Mouse (Mus musculus) kidney, postnatal 36 days (tissue): ENCODE data around the gene Fry.

Experiments
- DNase-seq, 2 experiments: peaks; one replicate each; pipeline ENCODE4 v3.0.0; 2021 to 2022; ENCODE audit warnings: mixed read lengths in 2 of 2

Gene Fry

DNA sequence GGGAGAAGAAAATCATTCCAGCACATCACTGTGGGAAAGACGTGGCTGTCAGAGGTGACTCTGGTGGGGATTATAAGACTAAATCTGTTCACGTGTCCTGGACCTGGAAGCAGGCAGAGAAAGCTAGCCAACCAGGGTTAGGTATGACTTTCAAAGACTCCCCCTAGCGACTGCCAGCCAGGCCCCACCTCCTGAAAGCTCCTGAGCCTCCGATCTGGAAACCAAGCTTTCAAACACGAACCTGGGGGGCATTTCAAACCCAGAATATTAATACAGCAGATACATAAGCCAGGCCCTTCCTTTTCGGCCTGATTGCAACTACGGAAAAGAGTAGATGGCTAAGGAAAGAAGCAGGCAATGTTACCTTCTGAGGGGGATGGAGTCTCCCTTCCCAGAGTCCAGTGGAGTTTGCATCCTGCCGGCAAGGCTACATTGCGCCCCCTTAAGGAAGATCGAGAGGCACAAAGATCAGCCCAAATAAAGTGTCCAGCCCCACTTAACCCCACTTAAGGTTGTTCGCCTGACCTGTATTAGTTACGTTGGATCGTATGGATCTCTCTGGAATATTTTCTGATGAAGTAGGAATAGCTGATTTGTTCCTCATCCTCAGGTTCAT is 284.5 kb downstream of the Fry start:
- no peak for DNase-seq

DNA sequence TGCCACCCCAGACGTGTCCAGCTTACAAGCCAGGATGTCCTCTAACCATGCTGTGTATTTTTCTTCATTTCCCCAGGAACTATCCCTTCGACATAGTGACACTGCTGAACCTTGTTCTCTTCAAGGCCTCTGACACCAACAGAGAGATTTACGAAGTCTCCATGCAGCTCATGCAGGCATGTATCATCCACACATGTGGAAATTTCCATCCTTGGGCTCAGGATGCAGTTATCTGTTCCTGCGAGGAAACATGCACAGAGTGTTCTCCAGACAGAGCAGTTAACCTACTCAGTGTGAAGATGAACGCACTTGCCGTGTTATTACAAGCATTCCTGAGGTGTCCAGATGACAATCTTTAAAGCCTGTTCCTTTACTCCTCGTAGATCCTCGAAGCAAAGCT is 286.4 kb downstream of the Fry start:
- no peak for DNase-seq

DNA sequence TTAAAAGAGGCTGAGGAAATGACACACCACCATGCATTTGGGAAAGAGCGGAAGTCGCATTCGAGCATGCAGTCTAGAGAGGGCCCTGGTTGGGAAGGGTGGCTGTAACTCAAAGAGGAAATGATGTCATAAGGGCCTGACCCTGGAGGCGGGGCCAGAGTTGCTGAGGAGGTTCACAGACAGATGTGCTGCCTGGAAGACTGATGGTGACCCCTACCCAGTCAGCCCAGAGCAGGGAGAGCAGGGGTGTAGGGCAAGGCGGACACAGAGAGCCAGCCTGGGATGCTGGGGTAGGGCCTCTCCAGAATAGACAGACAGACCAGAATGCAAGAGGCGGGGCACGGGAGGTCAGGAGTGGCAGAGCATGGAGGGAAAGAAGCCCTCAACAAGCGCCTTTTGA is 290.5 kb downstream of the Fry start:
- peak in 1 of 2 experiments; percentile 40 for DNase-seq

DNA sequence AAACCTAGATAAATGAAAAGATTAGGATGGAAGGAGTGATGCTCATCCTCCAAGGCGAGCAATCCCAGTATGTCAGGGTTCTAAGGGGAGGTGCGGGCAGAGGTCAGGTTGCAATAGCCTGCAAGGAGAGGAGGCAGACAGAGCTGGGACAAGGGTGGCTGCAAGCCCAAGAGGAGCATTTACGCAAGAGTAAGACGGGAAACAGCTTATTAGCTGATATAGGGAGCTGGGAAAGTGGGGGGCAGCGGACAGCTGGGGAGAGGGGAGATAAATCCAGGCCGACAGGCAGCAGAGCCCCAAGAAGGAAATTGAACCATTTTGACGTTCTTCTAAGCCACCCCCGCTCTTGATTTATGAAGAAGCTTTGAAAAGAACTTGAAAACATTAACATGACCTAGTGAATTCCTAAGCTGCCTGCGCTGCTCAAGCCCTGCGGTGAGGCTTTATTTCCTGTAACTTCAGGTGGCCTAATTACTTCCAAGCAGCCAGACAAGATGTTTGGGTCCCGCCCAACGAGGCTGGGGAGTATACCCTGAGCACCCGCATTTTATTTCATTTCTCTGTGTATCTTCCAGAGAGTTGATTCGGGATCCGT is 291.1 kb downstream of the Fry start:
- peak in 1 of 2 experiments; percentile 18 for DNase-seq

DNA sequence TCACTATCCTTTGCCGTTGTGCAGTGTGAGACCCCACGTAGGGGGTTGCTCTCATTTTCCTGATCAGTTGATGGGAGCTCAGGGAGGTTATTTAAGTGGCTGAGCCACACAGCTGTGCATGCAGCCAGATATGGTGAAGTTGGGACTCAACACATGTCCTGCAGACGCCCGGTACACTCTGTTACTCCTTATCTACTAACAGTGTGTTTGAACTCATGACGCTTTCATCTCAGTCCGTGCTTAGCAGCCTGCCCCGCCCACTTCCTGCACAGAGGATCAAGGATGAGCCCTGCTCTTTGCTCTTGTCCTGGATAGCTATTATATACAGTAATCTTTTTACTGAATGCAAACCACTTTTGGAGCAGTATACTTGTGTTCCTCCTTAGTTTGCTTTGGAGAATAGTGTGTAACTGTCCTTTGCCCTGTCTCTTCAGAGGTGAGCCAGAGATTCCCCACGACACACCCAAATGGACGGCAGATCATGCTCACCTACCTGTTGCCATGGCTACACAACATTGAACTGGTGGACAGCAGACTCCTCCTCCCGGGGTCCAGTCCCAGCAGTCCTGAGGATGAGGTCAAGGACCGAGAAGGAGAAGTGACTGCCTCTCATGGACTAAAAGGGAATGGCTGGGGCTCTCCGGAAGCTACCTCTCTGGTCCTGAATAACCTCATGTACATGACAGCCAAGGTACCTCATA is 294.5 kb downstream of the Fry start:
- DNase-seq: no peak

DNA sequence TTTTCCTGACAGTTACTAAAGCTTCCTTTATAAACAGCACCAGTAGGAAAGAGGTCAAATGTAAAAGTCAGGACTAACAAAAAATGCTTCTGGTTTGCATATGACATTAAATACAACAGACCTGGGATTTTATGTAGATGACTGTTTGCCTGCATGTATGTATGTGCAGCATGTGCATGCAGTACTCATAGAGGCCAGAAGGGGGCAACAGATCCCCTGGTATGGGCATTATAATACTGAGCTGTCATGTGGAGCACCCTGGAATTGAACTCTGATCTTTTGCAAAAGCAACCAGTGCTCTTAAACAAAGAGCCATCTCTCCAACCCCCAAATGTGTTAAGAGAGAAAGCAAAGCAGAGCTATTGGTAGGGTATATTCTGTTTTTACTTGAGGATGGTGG is 296.4 kb downstream of the Fry start:
- no peak for DNase-seq

DNA sequence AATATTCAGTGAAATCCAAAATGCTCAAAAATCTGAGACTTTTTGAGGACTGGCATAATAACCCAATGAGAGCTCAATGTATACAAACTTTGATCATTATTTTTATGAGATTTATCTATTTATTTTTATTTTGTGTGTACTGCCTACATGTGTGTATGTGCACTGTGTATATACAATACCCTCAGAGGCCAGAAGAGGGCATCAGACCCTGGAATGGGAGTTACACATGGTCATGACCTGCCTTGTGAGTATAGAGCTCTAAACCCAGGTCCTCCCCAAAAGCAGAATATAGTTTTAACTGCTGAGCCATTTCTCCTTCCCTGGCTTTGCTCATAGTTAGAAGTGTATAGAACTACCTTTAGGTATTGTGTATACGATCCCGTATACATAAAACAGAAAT is 298.8 kb downstream of the Fry start:
- no peak for DNase-seq

DNA sequence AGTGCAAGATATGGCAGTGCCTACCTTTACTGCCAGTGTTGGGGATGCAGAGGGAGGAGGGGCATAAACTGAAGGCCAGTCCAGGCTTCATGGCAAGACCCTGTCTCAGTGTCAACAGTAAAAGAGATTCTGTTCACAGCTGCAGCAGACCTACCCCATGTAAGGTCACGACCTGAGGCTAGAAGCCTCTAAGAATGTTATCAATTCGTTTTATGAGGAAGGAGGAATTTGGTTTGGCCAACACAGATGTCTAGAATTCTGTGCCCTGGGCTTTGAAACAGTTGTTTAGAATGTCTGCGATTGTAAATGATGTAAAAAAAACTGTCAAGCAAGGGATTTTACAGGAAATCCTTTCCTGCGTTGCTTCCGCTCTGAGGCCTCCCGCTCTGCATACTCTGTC is 299.6 kb downstream of the Fry start:
- DNase-seq: no peak

DNA sequence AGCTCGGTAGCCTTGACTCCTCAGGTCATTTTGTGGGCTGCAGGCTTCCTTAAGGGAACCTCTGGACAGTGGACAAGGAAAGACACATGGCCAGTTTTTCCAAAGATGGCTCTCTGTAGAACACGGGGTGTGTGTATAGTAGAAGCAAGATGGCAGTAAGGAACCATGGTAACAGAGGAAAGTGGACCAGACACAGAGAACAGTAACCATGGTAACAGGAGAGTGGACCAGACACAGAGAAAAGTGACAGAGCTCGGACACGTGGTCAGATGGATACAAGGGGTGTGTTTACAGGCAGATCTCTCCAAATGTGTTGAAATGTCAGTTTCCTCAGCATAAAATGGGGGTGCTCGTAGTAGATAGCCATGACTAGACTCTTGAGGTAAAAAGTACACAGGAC is 306.6 kb downstream of the Fry start:
- no peak for DNase-seq

DNA sequence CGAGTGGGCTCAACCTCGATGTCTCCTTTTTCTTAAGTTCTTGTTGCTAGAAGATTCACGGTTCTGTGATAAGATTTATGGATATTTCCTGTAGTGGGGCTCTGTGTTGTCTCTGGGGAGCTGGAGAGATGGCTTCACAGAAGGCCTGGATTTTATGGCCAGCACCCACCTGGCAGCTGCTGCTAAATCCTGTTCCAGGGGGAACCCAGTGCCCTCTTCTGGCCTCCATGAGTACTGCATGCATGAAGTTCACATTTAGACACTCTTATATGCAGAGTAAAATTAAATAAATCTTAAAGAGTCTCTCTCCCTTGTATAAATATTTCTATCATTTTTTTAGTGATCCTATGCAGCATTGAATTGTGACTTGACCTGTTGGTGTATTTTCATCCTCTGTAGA is 308.1 kb downstream of the Fry start:
- peak in 1 of 2 experiments; percentile 61 for DNase-seq

DNA sequence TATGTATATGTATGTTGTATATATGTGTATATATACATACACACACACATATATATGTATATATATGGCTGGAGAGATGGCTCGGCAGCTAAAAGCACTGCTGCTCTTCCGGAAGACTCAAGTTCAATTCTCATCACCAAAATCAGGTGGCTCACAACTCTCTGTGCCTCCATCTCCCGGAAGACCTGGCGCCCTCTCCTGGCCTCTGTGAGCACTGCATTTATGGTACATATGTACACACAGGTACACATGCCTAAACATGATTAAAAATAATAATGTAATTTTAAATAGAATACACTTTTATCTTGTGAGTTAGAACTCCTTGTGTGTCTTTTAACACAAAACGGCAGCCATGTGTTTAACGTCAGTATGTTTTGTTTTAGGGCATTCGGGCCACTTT is 312.8 kb downstream of the Fry start:
- DNase-seq: peak in 1 of 2 experiments; percentile 51

DNA sequence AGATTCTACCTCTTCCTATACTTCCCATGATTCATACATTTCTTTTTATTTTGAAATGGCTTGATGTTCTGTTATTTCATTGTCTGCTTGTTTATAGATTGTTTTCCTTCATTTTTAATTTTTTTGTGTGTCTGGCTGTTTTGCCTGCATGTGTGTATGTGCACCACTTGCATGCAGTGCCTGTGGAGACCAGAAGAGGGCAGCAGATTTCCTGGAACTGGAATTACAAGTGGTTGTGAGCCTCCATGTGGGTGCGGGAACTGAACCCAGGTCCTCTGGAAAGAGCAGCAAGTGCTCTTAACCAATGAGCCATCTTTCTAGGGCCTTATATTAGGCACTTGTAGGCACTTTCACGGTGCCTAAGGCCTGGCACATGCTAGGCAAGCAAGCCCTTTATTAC is 314.5 kb downstream of the Fry start:
- DNase-seq: no peak

DNA sequence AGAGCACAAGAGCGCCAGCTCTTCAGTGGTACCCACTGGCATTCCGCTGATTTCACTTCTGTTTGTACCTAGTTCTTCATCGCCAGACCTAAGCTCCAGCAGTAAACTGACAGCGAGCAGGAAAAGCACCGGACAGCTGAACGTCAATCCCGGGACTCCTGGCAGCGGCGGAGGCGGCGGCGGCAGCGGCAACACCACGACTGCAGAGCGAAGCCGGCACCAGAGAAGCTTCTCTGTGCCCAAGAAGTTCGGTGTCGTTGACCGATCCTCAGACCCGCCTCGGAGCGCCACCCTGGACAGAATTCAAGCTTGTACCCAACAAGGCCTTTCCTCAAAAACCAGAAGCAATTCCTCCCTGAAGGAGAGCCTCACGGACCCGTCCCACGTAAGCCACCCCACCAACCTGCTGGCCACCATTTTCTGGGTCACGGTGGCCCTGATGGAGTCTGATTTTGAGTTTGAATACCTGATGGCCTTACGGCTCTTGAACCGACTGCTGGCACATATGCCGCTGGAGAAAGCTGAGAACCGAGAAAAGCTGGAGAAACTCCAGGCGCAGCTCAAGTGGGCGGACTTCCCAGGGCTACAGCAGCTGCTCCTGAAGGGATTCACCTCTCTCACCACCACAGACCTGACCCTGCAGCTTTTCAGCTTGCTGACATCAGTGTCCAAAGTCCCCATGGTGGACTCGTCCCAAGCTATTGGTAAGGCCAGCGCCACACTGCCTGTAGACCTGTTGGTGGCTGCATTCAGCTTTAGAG is 318.4 kb downstream of the Fry start:
- DNase-seq: peak; percentile 26 to 43

DNA sequence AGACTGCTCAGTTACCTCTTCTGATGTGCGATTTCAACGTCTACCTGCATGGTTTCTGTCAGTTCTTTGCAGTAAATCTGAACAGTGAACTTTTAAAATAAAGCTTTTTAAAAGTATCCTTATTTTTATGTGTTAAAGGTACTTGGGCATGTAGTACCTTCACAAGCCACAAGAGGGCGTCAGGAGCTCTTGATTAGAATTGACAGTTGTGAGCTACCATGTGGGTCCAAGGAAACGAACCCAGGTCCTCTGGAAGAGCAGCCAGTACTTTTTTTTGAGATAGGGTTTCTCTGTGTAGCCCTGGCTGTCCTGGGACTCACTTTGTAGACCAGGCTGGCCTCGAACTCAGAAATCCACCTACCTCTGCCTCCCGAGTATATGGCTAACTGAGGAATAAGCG is 323.2 kb downstream of the Fry start:
- DNase-seq: peak; percentile 34 to 74

DNA sequence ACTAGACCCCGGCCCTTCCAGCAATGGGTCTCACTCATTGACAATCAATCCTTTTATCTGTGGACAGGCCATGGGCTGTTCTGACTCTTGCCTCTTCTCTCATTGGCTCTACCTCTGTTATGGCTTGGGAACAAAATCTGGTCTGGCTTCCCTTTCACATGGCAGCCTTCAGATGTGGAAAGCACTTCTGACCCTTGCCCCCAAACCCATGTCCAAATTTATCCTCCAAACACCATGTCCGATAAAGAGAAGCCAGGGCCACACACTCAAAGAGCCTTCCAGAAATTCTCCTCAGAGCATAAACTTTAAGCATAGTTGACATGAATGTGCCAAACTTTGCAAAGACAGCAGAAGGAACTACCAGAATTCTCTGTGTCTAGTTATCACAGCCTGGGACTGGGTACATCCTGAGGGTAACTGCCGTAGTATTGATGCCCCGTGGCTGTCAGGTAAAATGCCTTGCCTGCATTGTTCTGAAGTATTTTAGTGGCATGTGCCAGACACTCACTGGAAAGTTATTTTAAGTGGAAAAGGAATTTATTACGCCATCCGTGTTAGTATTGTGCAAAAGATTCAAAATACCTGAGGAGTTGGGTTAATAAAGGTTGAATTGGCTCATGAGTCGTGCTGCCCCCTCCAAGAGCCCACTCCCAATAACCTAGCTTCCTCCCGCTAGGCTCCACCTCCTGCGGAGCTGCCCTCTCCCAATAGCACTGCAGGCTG is 333.0 kb downstream of the Fry start:
- DNase-seq: no peak

DNA sequence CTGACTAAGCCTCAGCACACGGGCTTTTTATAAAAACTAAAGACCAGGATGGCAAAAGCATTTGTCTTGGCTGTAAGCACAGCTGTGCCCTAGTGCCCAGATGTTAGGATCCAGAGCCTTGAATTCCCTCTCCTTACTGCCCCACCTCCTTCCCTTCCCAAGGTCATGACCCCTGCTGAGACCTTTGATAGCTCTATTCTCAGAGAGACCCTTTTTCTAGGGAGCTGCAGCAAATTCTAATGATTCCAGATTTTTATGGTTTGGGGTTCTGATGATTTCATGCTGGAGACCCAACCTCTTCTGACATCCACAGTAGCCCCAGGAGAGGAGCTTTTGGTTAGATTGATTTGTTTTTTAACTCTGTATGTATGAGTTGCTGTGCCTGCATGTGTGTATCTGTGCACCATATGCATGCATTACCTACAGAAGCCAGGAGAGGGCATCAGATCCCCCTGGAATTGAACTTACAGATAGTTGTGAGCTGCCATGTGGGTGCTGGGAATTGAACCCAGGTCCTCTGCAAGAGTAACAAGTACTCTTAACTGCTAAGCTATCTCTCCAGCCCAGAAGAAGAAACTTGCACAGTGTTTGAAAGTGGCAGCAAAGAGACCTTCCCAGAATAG is 333.7 kb downstream of the Fry start:
- no peak for DNase-seq

DNA sequence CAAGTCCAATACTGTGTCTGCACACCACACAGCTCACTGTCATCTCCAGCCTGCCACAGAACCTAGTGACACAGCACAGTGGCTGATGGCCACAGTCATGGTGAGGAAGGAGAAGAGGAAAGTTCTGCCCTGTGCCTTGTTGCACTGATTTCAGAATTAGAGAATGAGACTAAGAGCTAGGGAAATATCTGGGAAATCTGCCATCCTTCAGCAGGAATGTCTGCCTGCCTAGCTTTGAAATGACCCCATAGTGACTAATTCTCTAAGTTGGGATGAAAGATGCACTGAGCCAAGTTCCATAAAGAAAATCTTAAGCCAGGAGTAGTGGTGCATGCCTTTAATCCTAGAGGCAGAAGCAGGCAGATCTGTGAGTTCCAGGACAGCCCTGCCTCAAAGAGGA is 334.2 kb downstream of the Fry start:
- no peak for DNase-seq

DNA sequence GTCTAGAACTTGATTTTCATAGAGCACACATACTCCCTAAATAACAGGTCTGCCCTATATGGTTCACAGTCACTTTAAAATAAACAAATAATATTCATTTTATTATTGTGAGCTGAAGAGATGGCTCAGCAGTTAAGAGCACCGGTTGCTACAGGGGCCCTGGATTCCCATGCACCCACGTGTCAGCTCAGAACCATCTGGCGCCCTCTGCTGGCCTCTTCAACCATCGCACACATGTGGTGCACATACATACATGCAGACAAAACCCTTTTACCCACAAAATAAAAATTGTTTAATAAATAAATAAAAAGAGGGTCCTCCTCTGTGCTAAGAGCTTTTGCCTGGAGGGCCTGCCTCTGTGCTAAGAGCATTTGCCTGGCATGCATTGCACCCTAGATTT is 335.0 kb downstream of the Fry start:
- DNase-seq: peak in 1 of 2 experiments; percentile 16

DNA sequence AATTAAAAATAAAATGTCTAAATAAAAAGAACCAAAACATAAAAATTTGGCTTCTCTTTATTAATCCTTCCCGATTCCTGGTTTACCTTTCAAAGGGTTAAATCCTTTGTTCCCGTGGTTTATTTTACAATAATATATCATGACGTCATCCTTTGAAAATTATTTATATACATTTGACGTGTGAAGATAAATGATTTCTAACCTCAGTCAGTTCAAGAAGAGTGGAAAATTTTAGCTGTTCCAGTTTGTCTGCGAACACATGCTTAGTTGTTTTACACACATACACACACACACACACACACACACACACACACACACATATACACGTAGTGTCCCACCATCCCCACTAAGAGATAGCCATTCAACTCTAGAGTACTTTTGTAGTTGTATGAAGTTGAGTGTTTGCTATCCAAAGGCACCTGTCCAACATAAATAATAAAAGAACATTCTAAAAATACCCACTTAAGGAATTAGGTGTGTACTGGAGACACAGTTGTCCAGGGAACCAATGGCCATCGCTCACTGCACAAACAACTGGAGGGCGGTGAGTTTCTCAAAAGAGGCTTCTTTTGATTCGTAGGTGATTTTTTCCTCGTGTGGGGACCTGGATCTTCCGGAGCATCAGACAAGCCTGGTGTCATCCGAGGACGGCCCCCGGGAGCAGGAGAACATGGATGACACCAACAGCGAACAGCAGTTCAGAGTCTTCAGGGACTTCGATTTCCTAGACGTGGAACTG is 338.9 kb downstream of the Fry start:
- peak; percentile 47 to 76 for DNase-seq

DNA sequence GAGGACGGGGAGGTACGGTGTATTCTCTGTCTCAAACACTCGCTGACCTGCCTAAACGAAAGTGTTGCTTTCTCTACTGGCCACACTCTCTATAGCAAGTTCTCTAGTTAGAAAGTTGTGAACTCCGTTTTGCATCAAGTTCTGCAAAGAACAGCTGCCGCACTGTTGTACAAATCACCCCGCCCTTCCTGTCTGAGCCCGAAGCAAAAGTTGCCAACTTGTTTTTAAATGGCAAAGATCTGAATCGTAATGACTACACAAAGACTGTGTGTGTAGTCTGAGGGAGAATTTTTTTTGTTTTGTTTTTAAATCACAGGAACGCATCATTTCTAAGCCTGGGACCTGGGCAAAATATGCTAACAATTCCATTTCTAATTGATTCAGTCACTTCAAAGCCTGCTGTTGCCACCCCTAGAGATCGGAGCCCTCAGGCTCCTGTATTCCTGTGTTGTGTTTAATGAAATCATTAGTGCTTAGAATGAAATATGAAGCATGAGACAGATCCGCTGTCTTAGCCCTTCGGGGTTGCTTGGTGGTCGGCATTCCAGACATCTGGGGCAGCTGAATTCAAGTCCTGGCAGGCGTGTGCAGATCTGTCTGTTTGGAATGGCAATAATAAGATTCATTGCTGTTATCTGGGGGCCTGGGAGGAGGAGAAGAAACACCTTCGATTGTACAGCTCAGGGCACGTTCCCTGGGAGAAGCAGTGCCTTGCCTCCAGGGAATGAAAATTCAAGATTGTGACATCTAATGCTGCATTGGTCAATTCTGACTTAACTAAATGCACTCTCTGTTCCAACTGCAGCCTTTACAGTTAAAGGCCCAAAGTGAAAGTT is 339.7 kb downstream of the Fry start:
- DNase-seq: peak in 1 of 2 experiments; percentile 6

DNA sequence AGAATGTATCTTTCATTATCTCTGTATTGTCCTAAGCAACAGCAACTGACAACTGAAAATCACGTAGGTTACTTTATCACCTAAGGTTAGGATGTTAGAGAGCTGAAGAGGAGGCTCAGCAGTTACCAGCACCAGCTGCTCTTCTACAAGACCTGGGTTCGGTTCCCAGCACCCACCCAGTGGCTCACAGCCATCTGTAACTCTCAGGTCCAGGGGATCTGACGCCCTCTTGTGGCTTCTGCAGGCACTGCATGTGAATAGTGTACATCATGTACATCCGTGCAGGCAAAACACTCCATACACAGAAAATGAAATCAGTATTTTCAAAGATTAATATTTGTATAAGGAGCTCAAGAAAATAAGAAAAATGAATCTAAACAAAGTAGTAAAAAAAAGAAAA is 341.4 kb downstream of the Fry start:
- no peak for DNase-seq
